Mouse (Mus musculus) embryonic facial prominence, embryonic 14.5 days (tissue): ENCODE measurements around the gene Abce1. TPM values are rescaled to one million over a fixed set of nuclear protein-coding genes. Genes with fewer than 3 reads are reported as not detected.
"Not testable (repeated sequence)": the region's sequence is repeated elsewhere in the genome, so short reads cannot be mapped to it uniquely, and the experiment has no call there.

Source experiments
- ATAC-seq: fragments of 200-750 bp; cut with Nextera tagmentation; 2 replicates; pipeline ENCODE4 v1.8.0; 2017; ENCODE audit warnings: low read depth, moderate number of reproducible peaks, moderate TSS enrichment
- DNase-seq: peaks from one replicate; pipeline ENCODE4 v3.0.0-alpha.2; 2015; ENCODE audit warnings: low spot score
- H3K27ac ChIP-seq: fragments of 300-500 bp; sonication (generic); replicated peaks from 2 replicates; pipeline ENCODE4 v1.5.1; 2014; ENCODE audit warnings: low read depth, mild to moderate bottlenecking, low read length, moderate library complexity
- H3K27me3 ChIP-seq: fragments of 300-500 bp; sonication (generic); replicated peaks from 2 replicates; pipeline ENCODE4 v1.6.1; 2014; ENCODE audit warnings: low read length; ENCODE audit not compliant: control insufficient read depth, insufficient read depth
- H3K36me3 ChIP-seq: fragments of 300-500 bp; sonication (generic); 2 replicates; pipeline ENCODE4 v1.6.1; 2014; ENCODE audit warnings: low read length, mixed read lengths; ENCODE audit not compliant: control insufficient read depth, insufficient read depth
- H3K4me1 ChIP-seq: fragments of 300-500 bp; sonication (generic); 2 replicates; pipeline ENCODE4 v1.6.1; 2014; ENCODE audit warnings: antibody characterized with exemption, low read length; ENCODE audit not compliant: control insufficient read depth, insufficient read depth
- H3K4me2 ChIP-seq: fragments of 300-500 bp; sonication (generic); 2 replicates; pipeline ENCODE4 v1.6.1; 2014; ENCODE audit warnings: low read depth, mild to moderate bottlenecking, low read length, moderate library complexity, mixed read lengths
- H3K4me3 ChIP-seq: fragments of 300-500 bp; sonication (generic); 2 replicates; pipeline ENCODE4 v1.5.1; 2014; ENCODE audit warnings: low read depth, mild to moderate bottlenecking, low read length
- H3K9ac ChIP-seq: fragments of 300-500 bp; sonication (generic); 2 replicates; pipeline ENCODE4 v1.6.1; 2014; ENCODE audit warnings: low read depth, mild to moderate bottlenecking, low read length, moderate library complexity, mixed read lengths
- H3K9me3 ChIP-seq: fragments of 300-500 bp; sonication (generic); 2 replicates; pipeline ENCODE4 v1.6.1; 2016; ENCODE audit warnings: low read length; ENCODE audit not compliant: control insufficient read depth
- WGBS: fragments of 180-500 bp; shearing (Covaris S2); extraction: QIAGEN DNeasy Blood & Tissue Kit; methylation state at CpG from one replicate; pipeline ENCODE4 v1.1.7; 2014; 5-methylcytosine and 5-hydroxymethylcytosine counted together
- polyA plus RNA-seq: library from polyadenylated mRNA; unstranded; fragments of >200 nt; fragmentation: Nextera tagmentation; extraction: Ambion mirVana; gene quantifications from 2 replicates; pipeline ENCODE4 v1.2.1, GENCODE M21; 2014

Gene Abce1
- polyA plus RNA-seq, 1 experiment from 2014 or later = 77.8 TPM

DNA sequence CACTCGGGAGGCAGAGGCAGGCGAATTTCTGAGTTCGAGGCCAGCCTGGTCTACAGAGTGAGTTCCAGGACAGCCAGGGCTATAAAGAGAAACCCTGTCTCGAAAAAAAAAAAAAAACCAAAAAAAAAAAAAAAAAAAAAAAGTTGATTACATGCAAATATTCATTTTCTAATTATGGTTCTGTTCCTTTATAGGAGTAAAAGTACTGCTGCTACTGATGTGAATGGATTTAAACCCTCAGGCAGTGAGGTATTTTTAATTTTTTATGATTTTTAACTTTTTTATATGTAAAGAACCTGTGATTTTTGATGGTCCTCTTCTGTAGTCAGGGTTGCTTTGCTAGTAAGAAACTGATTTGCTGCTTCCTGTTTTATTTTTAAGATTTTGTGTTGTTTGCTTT lies 52.8 kb downstream of the Abce1 start:
- H3K9me3 ChIP-seq, H3K27me3 ChIP-seq, DNase-seq, H3K4me1 ChIP-seq, ATAC-seq, H3K4me3 ChIP-seq, H3K4me2 ChIP-seq, H3K27ac ChIP-seq, H3K9ac ChIP-seq: not testable (repeated sequence)
- peaks cover 77% of the 10 kb centered on the region for H3K36me3 ChIP-seq
- 93% methylated on average over 4 of the region's 4 CpGs for WGBS

DNA sequence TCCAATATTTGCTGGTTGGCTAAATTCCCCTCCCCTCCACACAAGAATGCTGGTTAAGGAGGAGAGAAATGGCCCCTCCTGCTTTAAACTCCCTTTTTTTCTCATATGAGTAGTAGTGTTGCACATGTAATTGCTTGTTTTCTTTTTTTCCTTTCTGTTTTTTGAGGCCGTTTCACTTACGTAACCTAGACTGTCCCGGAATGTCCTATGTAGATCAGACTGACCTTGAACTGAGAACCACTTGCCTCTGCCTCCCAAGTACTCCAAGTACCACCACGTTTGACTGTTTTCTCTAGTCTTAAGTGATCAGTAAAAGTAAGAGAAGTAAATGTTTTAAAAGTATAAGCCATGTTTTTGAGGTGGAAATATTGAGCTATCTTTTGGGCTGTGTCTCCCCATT lies 57.8 kb downstream of the Abce1 start:
- DNase-seq (no peak), ATAC-seq (no peak)
- no peak overlapping the region for H3K4me3 ChIP-seq
- no peak overlapping the region for H3K27ac ChIP-seq
- H3K36me3 ChIP-seq = peaks cover 66% of the 10 kb centered on the region
- no peaks in the 10 kb centered on the region for H3K4me1 ChIP-seq
- no peak overlapping the region for H3K4me2 ChIP-seq
- WGBS = 88% methylated on average over 4 of the region's 4 CpGs
- no peaks in the 10 kb centered on the region for H3K27me3 ChIP-seq
- no peak overlapping the region for H3K9ac ChIP-seq
- H3K9me3 ChIP-seq = no peaks in the 10 kb centered on the region

DNA sequence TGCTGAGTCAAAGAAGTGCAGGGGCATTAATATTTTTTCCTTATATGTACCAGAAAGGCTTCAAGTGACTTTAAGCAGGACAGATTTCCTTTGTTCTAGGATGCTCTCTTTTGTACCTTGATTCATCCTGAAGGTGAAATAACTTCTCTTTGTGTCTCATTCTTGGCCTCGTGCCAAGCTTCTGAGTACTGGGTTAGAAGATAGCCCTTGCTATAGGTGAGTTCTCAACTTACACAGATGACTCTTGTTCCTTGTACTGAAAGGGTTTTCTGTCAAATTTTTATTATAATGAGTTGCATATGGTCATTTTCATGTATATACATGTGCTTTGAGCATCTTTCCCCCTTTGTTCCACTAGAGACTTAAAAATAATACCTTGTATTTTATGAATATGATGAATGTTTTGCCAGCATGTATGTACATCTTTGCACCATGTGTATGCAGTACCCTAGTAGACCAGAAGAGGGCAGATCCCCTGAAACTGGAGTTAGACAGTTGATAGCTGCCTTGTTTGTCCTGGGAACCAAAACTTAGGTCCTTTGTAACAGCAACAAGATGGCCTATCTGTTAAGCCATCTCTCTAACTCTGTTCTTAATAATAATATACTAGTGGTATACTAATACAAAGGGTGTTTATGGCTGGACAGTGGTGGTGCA lies 61.3 kb downstream of the Abce1 start:
- no peaks in the 10 kb centered on the region for H3K9me3 ChIP-seq
- no peaks in the 10 kb centered on the region for H3K4me1 ChIP-seq
- DNase-seq (peak; percentile 30), ATAC-seq (no peak)
- H3K4me2 ChIP-seq = no peak overlapping the region
- no peaks in the 10 kb centered on the region for H3K27me3 ChIP-seq
- H3K36me3 ChIP-seq = peaks cover 68% of the 10 kb centered on the region
- no peak overlapping the region for H3K4me3 ChIP-seq
- 75% methylated on average over 1 of the region's 1 CpGs for WGBS
- H3K27ac ChIP-seq = no peak overlapping the region
- no peak overlapping the region for H3K9ac ChIP-seq

DNA sequence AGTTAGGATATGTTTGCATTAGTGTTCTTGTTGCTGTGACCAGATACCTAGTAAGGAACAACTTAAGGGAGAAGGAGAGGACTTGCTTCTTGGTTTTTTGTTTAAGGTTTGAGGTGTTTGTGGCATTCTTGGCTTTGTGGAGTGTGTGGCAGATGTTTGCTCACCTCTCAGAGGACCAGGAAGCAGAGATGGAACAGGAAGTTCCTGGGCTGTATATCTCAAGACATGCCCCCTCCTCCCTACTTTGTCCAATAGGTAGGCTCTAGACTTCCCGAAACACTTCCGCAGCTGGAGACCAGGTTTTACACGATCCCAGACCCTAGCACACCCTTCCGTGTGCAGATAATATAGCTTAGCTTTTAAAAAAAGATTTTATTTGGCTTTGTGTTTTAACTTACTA lies 62.0 kb downstream of the Abce1 start:
- Histone ChIP-seq H3K27me3 (no peaks in the 10 kb centered on the region), H3K4me1 (no peaks in the 10 kb centered on the region), H3K9me3 (no peaks in the 10 kb centered on the region), H3K4me2 (no peak overlapping the region), H3K36me3 (peaks cover 66% of the 10 kb centered on the region), H3K27ac (no peak overlapping the region), H3K4me3 (no peak overlapping the region), H3K9ac (no peak overlapping the region)
- DNase-seq (no peak), ATAC-seq (no peak)
- 91% methylated on average over 4 of the region's 4 CpGs for WGBS

DNA sequence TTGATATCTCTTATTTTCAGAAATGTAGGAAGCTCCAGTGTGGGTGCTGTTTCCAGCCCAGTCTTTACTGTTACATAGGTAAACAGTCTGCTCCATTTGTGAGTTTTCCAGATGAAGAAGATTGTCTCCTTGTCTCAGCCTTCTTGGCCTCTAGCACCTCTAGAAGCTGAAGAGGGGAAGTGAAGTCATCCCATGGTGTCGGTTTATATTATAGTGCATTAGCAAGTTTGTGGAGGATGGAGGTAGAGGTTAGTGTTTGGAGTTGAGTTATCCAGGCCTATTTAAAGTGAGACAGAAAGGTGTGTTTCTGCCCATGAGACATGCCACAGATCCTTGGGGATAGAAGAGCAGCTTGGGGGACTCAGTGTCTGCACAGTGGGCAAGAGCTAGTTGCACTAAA lies 70.4 kb downstream of the Abce1 start:
- H3K27me3 ChIP-seq = no peaks in the 10 kb centered on the region
- no peak overlapping the region for H3K27ac ChIP-seq
- H3K4me2 ChIP-seq = peak overlapping the region; percentile 65
- no peak for DNase-seq
- WGBS = 25% methylated on average over 1 of the region's 1 CpGs
- H3K4me1 ChIP-seq = peaks cover 17% of the 10 kb centered on the region
- peak overlapping the region; percentile 94 for H3K4me3 ChIP-seq
- H3K36me3 ChIP-seq = peaks cover 21% of the 10 kb centered on the region
- H3K9me3 ChIP-seq = no peaks in the 10 kb centered on the region
- peak overlapping the region; percentile 88 for H3K9ac ChIP-seq
- no peak for ATAC-seq

DNA sequence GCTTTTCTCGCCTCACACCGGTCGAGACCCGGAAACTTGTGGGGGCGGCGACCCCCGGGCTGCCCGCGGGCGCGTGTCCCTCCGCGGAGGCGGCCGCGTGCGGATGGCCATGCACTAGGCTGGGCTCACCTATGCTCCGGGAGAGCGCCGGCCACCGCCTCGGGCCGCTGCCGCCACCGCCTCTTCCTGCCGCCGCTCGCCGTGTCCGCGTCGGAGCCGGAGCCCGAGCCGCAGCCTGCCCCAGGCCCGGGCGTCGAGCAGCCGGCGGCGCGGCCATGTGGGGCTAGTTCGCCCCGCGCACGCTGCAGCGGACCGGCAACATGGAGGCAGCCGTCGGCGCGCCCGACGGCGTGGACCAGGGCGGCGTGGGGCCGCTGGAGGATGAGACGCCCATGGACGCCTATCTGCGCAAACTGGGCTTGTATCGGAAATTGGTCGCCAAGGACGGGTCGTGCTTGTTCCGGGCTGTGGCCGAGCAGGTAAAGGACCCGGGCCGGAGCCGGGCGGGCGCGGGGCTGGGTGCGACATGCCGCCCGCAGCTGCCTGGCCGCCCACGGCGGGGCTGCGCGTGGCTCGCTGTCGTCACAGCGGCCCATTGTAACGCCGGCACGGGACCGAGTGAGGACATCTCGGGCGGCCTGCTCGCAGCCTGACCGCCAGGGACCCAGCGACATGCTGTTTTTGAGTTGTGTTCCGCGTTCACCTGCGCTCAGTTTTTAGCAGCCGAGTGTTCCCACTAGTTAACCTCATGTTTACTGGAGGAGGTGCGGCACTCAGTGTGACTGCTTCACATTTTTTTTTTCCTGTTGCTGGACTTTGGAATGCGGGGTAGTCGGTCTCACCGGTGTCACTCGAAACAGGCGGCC lies 71.7 kb downstream of the Abce1 start, which contains the start of gene Otud4:
TSS of gene Otud4 (plus strand) at position 33 of the 866 bp plus-strand sequence.
- peak within 1 kb of the TSS; percentile 88 for H3K9ac ChIP-seq
- H3K4me1 ChIP-seq = peaks cover 17% of the 10 kb centered on the region
- H3K9me3 ChIP-seq = no peaks in the 10 kb centered on the region
- H3K4me3 ChIP-seq = peak within 1 kb of the TSS; percentile 94
- peak within 1 kb of the TSS; percentile 90 for H3K4me2 ChIP-seq
- ATAC-seq (peak; percentile 36), DNase-seq (peak; percentile 50)
- peaks cover 8% of the 10 kb centered on the region for H3K36me3 ChIP-seq
- H3K27ac ChIP-seq = peak within 1 kb of the TSS; percentile 93
- WGBS = 1% methylated on average over 68 of the region's 103 CpGs
- no peaks in the 10 kb centered on the region for H3K27me3 ChIP-seq

DNA sequence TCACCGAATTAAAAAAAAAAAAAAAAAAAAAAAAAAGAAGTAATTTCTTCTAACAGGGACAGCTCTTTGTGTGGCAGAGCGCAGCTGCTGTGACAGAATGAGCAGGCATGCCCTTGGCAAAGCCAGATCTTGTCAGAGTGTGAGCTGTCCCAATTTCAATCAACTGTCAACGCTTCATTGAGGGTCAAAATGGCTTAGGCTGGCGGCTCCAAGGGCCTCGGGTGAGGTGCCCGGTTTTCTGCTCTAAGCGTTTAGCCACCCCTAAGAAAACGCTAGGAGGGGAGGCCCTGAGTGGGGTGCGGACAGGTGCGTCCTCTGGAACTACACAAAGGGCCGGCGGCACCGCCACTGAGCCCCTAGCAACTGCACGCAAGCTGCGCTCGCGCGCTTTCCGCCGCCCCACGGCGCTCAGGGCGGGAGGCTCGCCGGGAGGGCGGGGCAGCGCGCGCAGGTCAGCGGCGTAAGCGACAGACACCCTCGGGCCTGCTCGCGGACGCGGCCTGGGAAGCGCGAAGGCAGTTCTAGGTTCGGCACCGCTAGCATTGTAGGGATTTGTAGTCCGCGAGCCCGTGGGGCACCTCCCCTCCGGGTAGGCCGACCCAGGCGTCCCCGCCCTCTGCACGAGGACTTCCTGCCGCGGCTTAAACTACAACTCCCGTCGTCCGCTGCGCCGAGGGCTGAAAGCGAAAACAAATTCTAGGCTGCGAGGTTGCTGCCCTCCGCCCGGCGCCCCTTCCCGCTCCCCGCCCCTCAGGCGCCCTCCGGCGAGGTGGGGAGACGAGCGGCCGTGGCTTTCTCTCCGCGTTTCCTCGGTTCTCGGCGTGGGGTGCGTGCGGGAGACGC lies 72.6 kb downstream of the Abce1 start:
- DNase-seq (peak; percentile 100), ATAC-seq (peak; percentile 99)
- H3K4me3 ChIP-seq = peak overlapping the region; percentile 94
- H3K4me2 ChIP-seq = peak overlapping the region; percentile 90
- H3K36me3 ChIP-seq = 0 out of 2 replicates have a peak, but pooled peaks cover under 1% of the 10 kb centered on the region
- H3K4me1 ChIP-seq = peaks cover 17% of the 10 kb centered on the region
- H3K27me3 ChIP-seq = no peaks in the 10 kb centered on the region
- WGBS = under 1% methylated on average over 39 of the region's 77 CpGs
- peak overlapping the region; percentile 88 for H3K9ac ChIP-seq
- H3K27ac ChIP-seq = peak overlapping the region; percentile 93
- no peaks in the 10 kb centered on the region for H3K9me3 ChIP-seq

DNA sequence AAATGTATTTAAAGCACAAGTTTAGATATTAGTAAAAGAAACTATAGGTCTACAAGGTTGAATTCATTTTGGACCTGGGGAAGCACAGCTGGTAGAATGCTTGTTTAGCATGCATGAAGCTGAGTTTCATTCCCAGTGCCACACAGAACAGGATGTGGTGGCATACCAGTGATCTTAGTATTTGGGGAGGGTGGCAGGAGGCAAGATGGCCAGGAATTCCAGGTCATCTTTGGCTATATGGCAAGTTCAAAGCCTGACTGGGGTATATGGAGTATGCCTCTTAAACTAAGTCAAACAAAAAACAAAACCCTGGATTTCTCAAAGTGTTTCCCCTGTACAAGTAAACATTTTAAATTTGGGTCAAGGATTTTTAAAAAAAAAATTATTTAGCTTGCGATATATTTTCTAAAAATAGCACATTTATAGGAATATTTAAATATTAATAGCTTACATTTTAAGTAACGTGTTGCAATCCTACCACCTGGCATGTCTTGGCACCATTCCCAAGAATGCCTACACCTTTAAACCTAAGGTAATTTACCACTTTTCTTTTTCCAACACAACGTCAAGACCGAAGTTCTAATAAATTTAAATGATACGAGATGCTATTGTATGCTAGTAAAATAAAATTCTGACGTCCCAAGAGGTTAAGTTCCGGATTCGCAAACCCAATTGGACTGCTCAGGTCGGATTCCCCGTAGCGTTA lies 73.4 kb downstream of the Abce1 start:
- H3K36me3 ChIP-seq = no peaks in the 10 kb centered on the region
- 7% methylated on average over 11 of the region's 11 CpGs for WGBS
- peaks cover 17% of the 10 kb centered on the region for H3K4me1 ChIP-seq
- H3K9ac ChIP-seq = peak overlapping the region; percentile 88
- H3K27me3 ChIP-seq = no peaks in the 10 kb centered on the region
- ATAC-seq (no peak), DNase-seq (peak; percentile 39)
- H3K27ac ChIP-seq = peak overlapping the region; percentile 93; the same call in 1 of the 2 replicates
- H3K4me3 ChIP-seq = peak overlapping the region; percentile 94
- H3K9me3 ChIP-seq = no peaks in the 10 kb centered on the region
- H3K4me2 ChIP-seq = peak overlapping the region; percentile 90
